Mouse (Mus musculus) heart, adult 11 months (tissue): ENCODE measurements at regions not wholly inside any gene's neighbourhood (a gene's known extent, or its start where the extent isn't known, plus 50 kb on each side); places are given as distances from the start of the nearest gene placed in this dataset.

ENCODE experiments used
- DNase-seq: peaks from one replicate; pipeline ENCODE4 v3.0.0; 2022

DNA sequence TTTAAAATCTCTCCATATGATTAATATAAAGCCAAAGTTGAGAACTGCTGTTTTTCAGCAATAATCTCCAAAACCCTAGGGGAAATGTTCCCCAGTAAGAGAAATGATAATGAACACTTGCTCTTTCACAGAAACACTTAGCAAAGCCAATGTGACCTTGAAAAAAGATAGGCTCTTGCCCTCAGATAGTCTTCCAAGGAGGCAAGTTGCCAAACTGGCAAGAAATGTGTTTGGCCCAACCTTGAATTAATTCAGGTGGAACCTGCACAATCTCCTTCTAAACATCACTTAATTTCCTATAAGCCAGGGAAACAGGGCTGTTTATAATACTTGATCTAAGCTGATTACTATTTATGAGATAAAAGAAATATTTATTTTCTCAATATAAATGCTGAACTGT lies 244.0 kb upstream of the Gnaz start:
- DNase-seq, result no peak

DNA sequence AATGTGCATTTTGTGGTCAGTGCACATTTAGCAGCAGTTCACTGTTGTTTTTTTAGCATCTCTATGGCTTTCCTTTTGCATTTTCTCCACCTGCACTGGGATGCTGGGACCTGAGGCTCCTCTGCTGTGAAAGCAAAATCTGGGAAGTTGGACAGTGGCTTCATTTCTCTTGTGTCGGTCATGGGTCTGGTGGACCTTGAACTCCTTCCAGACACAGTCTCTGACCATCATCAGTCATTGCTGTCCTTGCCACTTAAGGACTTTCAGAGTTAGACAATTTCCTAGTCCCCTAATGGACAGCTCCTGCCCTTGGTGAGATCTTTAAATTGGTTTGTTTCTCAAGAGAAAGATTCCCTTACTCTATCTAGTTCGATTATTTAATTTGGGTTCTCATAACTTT lies 217.5 kb upstream of the Gnaz start:
- no peak for DNase-seq

DNA sequence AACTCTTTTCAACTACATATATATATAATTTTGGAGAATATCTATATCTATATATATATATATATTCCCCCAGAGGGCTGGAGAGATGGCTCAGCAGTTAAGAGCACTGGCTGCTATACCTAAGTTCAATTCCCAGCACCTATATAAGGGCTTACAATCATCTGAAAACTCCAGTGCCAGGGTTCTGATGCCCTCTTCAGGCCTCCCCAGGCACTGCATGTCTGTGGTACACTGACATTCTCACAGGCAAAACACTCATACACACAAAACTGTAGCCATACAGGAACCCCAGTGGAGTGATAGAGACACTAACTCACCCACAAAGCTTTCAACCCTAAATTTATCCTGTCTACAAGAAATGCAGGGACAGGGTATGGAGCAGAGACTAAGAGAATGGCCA lies 216.1 kb upstream of the Gnaz start:
- DNase-seq, result no peak

DNA sequence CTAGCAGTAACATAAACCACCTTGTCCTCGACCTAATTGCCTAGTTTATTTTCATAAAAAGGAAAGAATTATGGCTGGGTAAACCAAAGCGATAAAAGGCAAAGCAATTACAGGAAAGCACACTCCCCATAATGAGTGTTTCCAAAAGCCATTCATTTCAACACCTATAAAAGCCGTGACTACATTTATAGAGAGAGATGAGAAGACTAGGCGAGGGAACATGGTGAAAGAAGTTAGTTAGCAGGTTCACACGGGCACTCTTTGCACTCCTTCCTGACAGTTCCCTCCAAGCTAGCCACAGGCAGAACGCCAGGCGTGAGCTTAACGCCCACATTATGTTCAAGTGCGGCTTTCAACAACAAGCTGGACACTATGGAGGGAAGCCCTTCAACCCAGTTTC lies 206.2 kb upstream of the Gnaz start:
- no peak for DNase-seq

DNA sequence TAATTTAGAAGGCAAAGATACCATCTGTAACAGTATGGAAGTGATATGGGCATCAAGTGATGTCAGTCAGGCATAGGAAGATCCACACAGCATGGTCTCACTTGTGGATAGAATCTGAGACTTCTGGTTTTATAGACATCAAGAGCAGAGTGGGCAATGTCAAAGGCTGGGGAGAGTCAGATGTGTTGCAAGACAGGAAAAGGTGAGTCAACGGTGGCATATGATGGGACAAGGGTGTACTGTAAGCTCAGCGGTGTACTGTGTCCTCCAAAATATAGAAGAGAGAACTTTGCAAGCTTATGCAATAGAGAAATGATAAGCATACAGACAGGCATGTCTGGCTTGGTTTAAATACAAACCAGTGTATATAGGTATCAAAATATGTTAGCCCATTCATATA lies 177.7 kb upstream of the Gnaz start:
- no peak for DNase-seq

DNA sequence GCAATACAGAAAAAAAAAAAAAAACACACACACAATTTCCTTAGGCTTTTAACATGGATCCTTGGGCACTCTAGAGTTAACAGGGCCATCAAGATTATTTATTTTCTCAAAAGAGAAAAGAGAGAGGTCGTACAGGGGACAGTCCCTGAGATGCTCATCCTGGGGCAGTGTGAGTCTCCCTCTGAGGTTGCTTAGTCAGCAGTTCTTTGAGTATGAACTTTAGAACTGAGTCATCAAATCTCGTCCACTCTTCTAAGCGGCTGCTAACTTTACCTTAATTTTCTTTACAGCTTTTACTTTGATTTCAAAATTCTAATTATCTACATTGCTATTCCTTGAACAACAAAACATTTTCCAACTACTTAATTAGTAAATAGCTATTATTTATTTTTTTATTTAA lies 177.0 kb upstream of the Gnaz start:
- no peak for DNase-seq

DNA sequence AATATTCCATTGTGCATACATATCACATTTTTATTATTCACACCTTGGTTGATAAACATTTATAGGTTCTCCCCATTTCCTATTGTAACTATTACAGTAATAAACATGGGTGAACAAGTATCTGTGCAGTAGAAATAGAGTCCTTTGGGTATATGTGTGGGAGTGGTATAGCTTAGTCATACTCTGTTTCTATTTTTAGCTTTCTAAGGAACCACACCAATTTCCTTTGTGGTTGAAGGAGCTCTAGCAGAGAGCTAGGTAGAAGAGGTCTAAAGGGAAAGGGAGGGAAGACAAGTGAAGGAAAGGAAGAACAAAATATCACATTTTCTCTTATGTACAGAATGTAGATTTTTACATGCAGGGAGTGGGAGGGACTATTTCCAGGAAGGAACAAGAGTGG lies 143.6 kb upstream of the Gnaz start:
- no peak for DNase-seq

DNA sequence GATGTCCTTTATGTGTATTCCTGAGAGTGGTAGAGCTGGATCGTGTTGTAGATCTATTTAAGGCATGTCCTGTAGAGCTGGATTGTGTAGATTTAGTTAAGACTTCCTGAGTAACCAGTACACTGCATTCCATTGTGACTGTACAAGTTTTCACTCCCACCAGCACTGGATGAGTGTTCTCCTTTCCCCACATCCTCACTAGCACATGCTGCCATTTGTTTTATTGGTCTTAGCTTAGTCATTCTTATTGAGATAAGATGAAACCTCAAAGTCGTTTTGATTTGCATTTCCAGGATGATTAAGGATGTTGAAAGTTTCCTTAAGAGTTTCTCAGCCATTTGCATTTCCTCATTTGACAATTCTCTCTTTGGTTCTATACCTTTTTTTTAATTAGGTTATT lies 132.6 kb upstream of the Gnaz start:
- DNase-seq, result no peak

DNA sequence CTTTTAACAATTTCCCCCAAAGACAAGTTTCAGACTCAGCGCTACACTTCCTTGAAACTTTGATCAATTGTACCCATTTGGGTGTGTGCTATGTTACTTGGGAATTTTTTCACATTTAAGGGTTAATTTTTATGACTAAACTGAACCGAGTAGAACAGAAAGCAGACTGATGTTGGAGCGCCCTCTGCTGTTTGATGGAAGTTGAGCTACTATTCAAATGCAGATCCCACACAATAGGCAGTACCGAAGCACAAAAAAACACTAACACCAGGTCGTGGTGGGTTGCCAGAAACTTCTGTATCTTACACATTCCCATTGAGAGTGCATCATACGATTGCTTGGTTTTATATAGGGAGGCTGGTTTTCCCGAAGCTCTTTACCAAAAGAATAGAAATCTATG lies 118.6 kb upstream of the Gnaz start:
- DNase-seq, result no peak

DNA sequence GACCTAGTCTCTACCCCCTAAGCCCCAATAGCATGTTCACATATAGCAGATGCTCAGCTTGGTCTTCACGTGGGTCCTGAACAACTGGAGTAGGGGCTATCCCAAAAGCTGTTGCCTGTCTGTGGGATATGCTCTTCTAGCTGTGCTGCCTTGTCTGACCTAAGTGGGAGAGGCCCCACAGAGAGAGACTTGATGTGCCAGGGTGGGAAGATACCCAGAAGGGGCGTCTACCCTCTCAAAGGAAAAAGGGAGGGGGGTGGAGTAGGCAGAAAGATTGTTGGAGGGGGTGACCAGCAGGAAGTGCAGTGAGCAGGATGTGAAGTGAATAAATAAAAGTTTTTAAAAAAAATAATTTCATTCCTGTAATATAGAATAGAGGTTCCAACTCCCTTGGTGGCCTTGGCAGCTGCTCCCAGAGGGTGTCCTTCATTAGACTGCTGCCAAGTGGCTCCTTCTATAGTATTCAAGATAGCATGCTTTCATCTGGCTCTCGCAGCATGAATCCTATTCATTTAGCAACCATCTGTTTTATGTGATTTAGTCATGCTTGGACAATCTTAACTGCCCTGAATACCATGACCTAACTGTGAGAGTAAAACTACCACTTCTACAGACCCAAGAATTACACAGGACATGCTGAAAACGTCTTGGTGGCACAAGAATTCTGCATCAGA lies 111.8 kb upstream of the Gnaz start:
- DNase-seq, result peak; percentile 52
